Mouse (Mus musculus) thymus, adult 2 months (tissue): Measurements from ENCODE around the gene Tex46. TPM values are rescaled to one million over a fixed set of nuclear protein-coding genes. Genes with fewer than 3 reads are reported as not detected.
A peak's percentile ranks its signal among the peaks of the same experiment; 100 is the strongest.

Experiments
- DNase-seq: peaks from one replicate; pipeline ENCODE4 v3.0.0; 2021
- H3K27ac ChIP-seq: fragments of 200-500 bp; 2 replicates; pipeline ENCODE4 v1.5.1; 2012; ENCODE audit warnings: low read length, control low read depth; ENCODE audit not compliant: control insufficient read depth, insufficient read depth
- H3K27me3 ChIP-seq: fragments of 200-500 bp; 2 replicates; pipeline ENCODE4 v1.6.1; 2012; ENCODE audit warnings: mild to moderate bottlenecking, low read length, moderate library complexity, mixed read lengths; ENCODE audit not compliant: control insufficient read depth, insufficient read depth
- H3K36me3 ChIP-seq: fragments of 200-500 bp; 2 replicates; pipeline ENCODE4 v1.6.1; 2012; ENCODE audit warnings: mild to moderate bottlenecking, low read length, moderate library complexity; ENCODE audit not compliant: control insufficient read depth, insufficient read depth
- H3K4me1 ChIP-seq: fragments of 200-500 bp; replicated peaks from 2 replicates; pipeline ENCODE4 v1.6.1; 2012; ENCODE audit warnings: low read length; ENCODE audit not compliant: control insufficient read depth, insufficient read depth
- H3K4me3 ChIP-seq: fragments of 200-500 bp; 2 replicates; pipeline ENCODE4 v1.5.1; 2012; ENCODE audit warnings: mild to moderate bottlenecking, low read length, control low read depth, moderate library complexity; ENCODE audit not compliant: control insufficient read depth, insufficient read depth
- CTCF ChIP-seq: fragments of 200-500 bp; IDR thresholded peaks from 2 replicates; pipeline ENCODE4 v1.5.1; 2012; ENCODE audit warnings: mild to moderate bottlenecking, control low read depth, low read length, moderate library complexity, borderline replicate concordance; ENCODE audit not compliant: control insufficient read depth, poor library complexity, insufficient read depth; ENCODE audit errors: extremely low read depth
- POLR2A ChIP-seq: fragments of 200-500 bp; IDR thresholded peaks from 2 replicates; pipeline ENCODE4 v1.6.1; 2012; ENCODE audit warnings: mild to moderate bottlenecking, low read length, control low read depth, moderate library complexity; ENCODE audit not compliant: control insufficient read depth, poor library complexity, insufficient read depth; ENCODE audit errors: extremely low read depth
- WGBS: fragments of 180-500 bp; shearing (Covaris S2); methylation state at CpG from one replicate; pipeline ENCODE4 v1.1.7; 2018; 5-methylcytosine and 5-hydroxymethylcytosine counted together
- polyA plus RNA-seq: library from polyadenylated mRNA; depleted of rRNA; stranded (reverse); fragments of >200 nt; gene quantifications from 2 replicates; pipeline ENCODE4 v1.2.3, GENCODE M21; 2012

The Tex46 gene
- polyA plus RNA-seq, 1 experiment: not detected

GRCm38 (mm10) chr4:136637563-136638229 is 27.5 kb downstream of the Tex46 start:
- TF ChIP-seq POLR2A (0 out of 2 replicates have a peak, but pooled peaks have one; percentile 31), CTCF (no peak)
- no peaks in the 10 kb centered on the region for H3K36me3 ChIP-seq
- peak overlapping the region; percentile 38 for H3K4me3 ChIP-seq
- WGBS: 6% methylated on average over 76 of the region's 76 CpGs
- no peaks in the 10 kb centered on the region for H3K27me3 ChIP-seq
- DNase-seq: peak; percentile 26
- H3K27ac ChIP-seq: no peak overlapping the region
- H3K4me1 ChIP-seq: peaks cover 10% of the 10 kb centered on the region

GRCm38 (mm10) chr4:136638230-136638750 is 28.1 kb downstream of the Tex46 start:
- 81% methylated on average over 7 of the region's 7 CpGs for WGBS
- DNase-seq: no peak

GRCm38 (mm10) chr4:136638890-136639289 is 28.7 kb downstream of the Tex46 start:
- no peak for DNase-seq
- Histone ChIP-seq H3K27me3 (no peaks in the 10 kb centered on the region), H3K27ac (no peak overlapping the region), H3K36me3 (no peaks in the 10 kb centered on the region), H3K4me1 (peaks cover 10% of the 10 kb centered on the region), H3K4me3 (no peak overlapping the region)
- TF ChIP-seq POLR2A (no peak), CTCF (no peak)
- 45% methylated on average over 10 of the region's 10 CpGs for WGBS

More at GRCm38 (mm10) chr4:136638230-136638750, 28.1 kb downstream of the Tex46 start:
- Histone ChIP-seq H3K4me1 (peaks cover 10% of the 10 kb centered on the region), H3K27me3 (no peaks in the 10 kb centered on the region), H3K4me3 (no peak overlapping the region), H3K36me3 (no peaks in the 10 kb centered on the region), H3K27ac (no peak overlapping the region)
- TF ChIP-seq POLR2A: no peak
- TF ChIP-seq CTCF: no peak

- Histone ChIP-seq H3K36me3 (no peaks in the 10 kb centered on the region), H3K4me1 (peaks cover 10% of the 10 kb centered on the region; the same call in 1 of the 2 replicates), H3K27ac (no peak overlapping the region), H3K27me3 (no peaks in the 10 kb centered on the region), H3K4me3 (no peak overlapping the region)
- WGBS: 52% methylated on average over 11 of the region's 11 CpGs
- TF ChIP-seq CTCF (peak; percentile 87), POLR2A (no peak)
- DNase-seq: peak; percentile 85
These were observed 38.8 kb downstream of the Tex46 start for GRCm38 (mm10) chr4:136648922-136649479.

- Histone ChIP-seq H3K4me3 (no peak overlapping the region), H3K4me1 (peaks cover 13% of the 10 kb centered on the region), H3K36me3 (no peaks in the 10 kb centered on the region), H3K27me3 (no peaks in the 10 kb centered on the region), H3K27ac (no peak overlapping the region)
- no peak for DNase-seq
- TF ChIP-seq CTCF (no peak), POLR2A (no peak)
- WGBS: 74% methylated on average over 13 of the region's 13 CpGs
These were observed 39.4 kb downstream of the Tex46 start for GRCm38 (mm10) chr4:136649480-136650196.

GRCm38 (mm10) chr4:136650261-136650660 is 40.0 kb downstream of the Tex46 start:
- TF ChIP-seq POLR2A (no peak), CTCF (no peak)
- Histone ChIP-seq H3K4me1 (peaks cover 13% of the 10 kb centered on the region), H3K27ac (no peak overlapping the region), H3K4me3 (no peak overlapping the region), H3K36me3 (no peaks in the 10 kb centered on the region), H3K27me3 (no peaks in the 10 kb centered on the region)
- DNase-seq: no peak
- WGBS: 91% methylated on average over 8 of the region's 8 CpGs
